Mouse (Mus musculus): ENCODE data around the gene Cnnm4. TPM values are rescaled to one million over a fixed set of nuclear protein-coding genes. Genes with fewer than 3 reads are reported as not detected.
A peak's percentile ranks its signal among the peaks of the same experiment; 100 is the strongest.

The Cnnm4 gene
- polyA plus RNA-seq, 1 experiment from 2014 or later = 9.8 TPM

- ATAC-seq (ENCODE audit: low read depth) = no peak
- Histone ChIP-seq H3K4me2 (ENCODE audit: low read depth, low read length) (no peak within 1 kb of the TSS), H3K36me3 (ENCODE audit: control insufficient read depth, insufficient read depth, low read length) (peaks cover 5% of the 10 kb centered on the region), H3K27me3 (ENCODE audit: control insufficient read depth, insufficient read depth, low read length) (no peaks in the 10 kb centered on the region), H3K9ac (replicated peaks; ENCODE audit: low read depth, low read length) (no peak within 1 kb of the TSS), H3K4me3 (ENCODE audit: low read depth, low read length) (no peak within 1 kb of the TSS), H3K27ac (ENCODE audit: low read depth, low read length) (no peak within 1 kb of the TSS), H3K4me1 (ENCODE audit: control insufficient read depth, insufficient read depth, low read length) (no peaks in the 10 kb centered on the region), H3K9me3 (ENCODE audit: control insufficient read depth, low read length) (no peaks in the 10 kb centered on the region)
- WGBS = 67% methylated on average over 9 of the region's 9 CpGs
Measured at GRCm38 (mm10) chr1:36539186-36539585, 67.8 kb downstream of the Cnnm4 start, which contains the start of gene Gm42417. Gene Gm42417, minus strand, starts transcription at chr1:36539429.

- no peak overlapping the region for H3K9ac ChIP-seq (replicated peaks; ENCODE audit: low read depth, low read length)
- no peak for ATAC-seq (ENCODE audit: low read depth)
Measured at GRCm38 (mm10) chr1:36540132-36540531, 68.7 kb downstream of the Cnnm4 start.

DNA sequence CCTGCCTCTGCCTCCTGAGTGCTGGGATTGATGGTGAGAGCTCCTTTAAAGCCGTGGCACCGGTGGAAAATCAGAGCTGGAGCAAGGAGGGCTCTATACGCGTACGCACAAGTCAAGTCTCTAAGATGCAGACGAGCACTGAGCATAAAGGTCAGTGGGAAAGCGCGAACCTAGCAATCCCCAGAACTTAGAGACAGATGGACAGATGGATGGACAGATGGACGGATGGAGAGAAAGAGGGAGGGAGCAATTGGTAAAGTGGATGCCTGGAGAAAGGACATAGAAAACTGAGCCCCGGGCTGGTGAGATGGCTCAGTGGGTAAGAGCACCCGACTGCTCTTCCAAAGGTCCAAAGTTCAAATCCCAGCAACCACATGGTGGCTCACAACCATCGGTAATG lies 69.4 kb downstream of the Cnnm4 start:
- Histone ChIP-seq H3K9ac (replicated peaks; ENCODE audit: low read depth, low read length) (no peak overlapping the region), H3K27me3 (ENCODE audit: control insufficient read depth, insufficient read depth, low read length) (no peaks in the 10 kb centered on the region), H3K27ac (ENCODE audit: low read depth, low read length) (no peak overlapping the region), H3K4me1 (ENCODE audit: control insufficient read depth, insufficient read depth, low read length) (no peaks in the 10 kb centered on the region), H3K36me3 (ENCODE audit: control insufficient read depth, insufficient read depth, low read length) (peaks cover 5% of the 10 kb centered on the region), H3K4me3 (ENCODE audit: low read depth, low read length) (no peak overlapping the region), H3K4me2 (ENCODE audit: low read depth, low read length) (no peak overlapping the region), H3K9me3 (ENCODE audit: control insufficient read depth, low read length) (no peaks in the 10 kb centered on the region)
- WGBS = 91% methylated on average over 12 of the region's 12 CpGs
- ATAC-seq (ENCODE audit: low read depth) = no peak

More at GRCm38 (mm10) chr1:36540132-36540531, 68.7 kb downstream of the Cnnm4 start:
- no peak overlapping the region for H3K4me3 ChIP-seq (ENCODE audit: low read depth, low read length)
- H3K4me1 ChIP-seq (ENCODE audit: control insufficient read depth, insufficient read depth, low read length) = no peaks in the 10 kb centered on the region
- no peak overlapping the region for H3K4me2 ChIP-seq (ENCODE audit: low read depth, low read length)
- H3K36me3 ChIP-seq (ENCODE audit: control insufficient read depth, insufficient read depth, low read length) = peaks cover 5% of the 10 kb centered on the region
- WGBS = 94% methylated on average over 11 of the region's 11 CpGs
- H3K27ac ChIP-seq (ENCODE audit: low read depth, low read length) = no peak overlapping the region
- H3K27me3 ChIP-seq (ENCODE audit: control insufficient read depth, insufficient read depth, low read length) = no peaks in the 10 kb centered on the region
- no peaks in the 10 kb centered on the region for H3K9me3 ChIP-seq (ENCODE audit: control insufficient read depth, low read length)

DNA sequence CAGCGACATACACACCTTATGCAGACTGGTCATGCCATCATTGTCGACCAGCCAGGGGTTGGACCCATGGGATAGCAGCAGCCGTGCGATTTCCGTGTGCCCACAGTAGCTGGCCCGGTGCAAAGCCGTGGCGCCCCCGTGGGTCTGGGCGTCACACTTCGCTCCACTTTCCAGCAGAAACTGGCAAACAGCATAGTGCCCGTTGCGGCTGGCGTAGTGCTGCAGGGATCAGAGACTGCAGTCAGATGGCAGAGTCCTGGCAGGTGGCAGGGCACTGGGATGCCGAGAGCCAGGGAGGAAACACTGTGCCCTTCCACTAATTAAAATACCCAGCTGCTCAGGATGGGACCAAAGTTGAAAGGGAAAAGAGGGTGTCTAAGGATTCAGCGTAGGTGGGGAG lies 70.4 kb downstream of the Cnnm4 start:
- Histone ChIP-seq H3K9me3 (ENCODE audit: control insufficient read depth, low read length) (no peaks in the 10 kb centered on the region), H3K4me2 (ENCODE audit: low read depth, low read length) (no peak overlapping the region), H3K4me3 (ENCODE audit: low read depth, low read length) (no peak overlapping the region), H3K4me1 (ENCODE audit: control insufficient read depth, insufficient read depth, low read length) (peaks cover 6% of the 10 kb centered on the region; the same call in 1 of the 2 replicates), H3K27ac (ENCODE audit: low read depth, low read length) (no peak overlapping the region), H3K27me3 (ENCODE audit: control insufficient read depth, insufficient read depth, low read length) (no peaks in the 10 kb centered on the region), H3K9ac (replicated peaks; ENCODE audit: low read depth, low read length) (no peak overlapping the region), H3K36me3 (ENCODE audit: control insufficient read depth, insufficient read depth, low read length) (peaks cover 5% of the 10 kb centered on the region)
- no peak for ATAC-seq (ENCODE audit: low read depth)
- WGBS = 88% methylated on average over 16 of the region's 16 CpGs

- WGBS = 95% methylated on average over 9 of the region's 9 CpGs
- ATAC-seq (ENCODE audit: low read depth) = no peak
- no peak overlapping the region for H3K4me3 ChIP-seq (ENCODE audit: low read depth, low read length)
Measured at GRCm38 (mm10) chr1:36542925-36543324, 71.5 kb downstream of the Cnnm4 start.

GRCm38 (mm10) chr1:36545382-36545781 lies 74.0 kb downstream of the Cnnm4 start:
- Histone ChIP-seq H3K27me3 (ENCODE audit: control insufficient read depth, insufficient read depth, low read length) (no peaks in the 10 kb centered on the region), H3K36me3 (ENCODE audit: control insufficient read depth, insufficient read depth, low read length) (peaks cover 20% of the 10 kb centered on the region), H3K9me3 (ENCODE audit: control insufficient read depth, low read length) (no peaks in the 10 kb centered on the region), H3K4me3 (ENCODE audit: low read depth, low read length) (no peak overlapping the region), H3K4me2 (ENCODE audit: low read depth, low read length) (no peak overlapping the region), H3K4me1 (ENCODE audit: control insufficient read depth, insufficient read depth, low read length) (peaks cover 27% of the 10 kb centered on the region), H3K27ac (ENCODE audit: low read depth, low read length) (no peak overlapping the region), H3K9ac (replicated peaks; ENCODE audit: low read depth, low read length) (no peak overlapping the region)
- 79% methylated on average over 2 of the region's 2 CpGs for WGBS
- ATAC-seq (ENCODE audit: low read depth) = no peak

More at GRCm38 (mm10) chr1:36542925-36543324, 71.5 kb downstream of the Cnnm4 start:
- H3K36me3 ChIP-seq (ENCODE audit: control insufficient read depth, insufficient read depth, low read length) = peaks cover 5% of the 10 kb centered on the region
- no peak overlapping the region for H3K4me2 ChIP-seq (ENCODE audit: low read depth, low read length)
- H3K9ac ChIP-seq (replicated peaks; ENCODE audit: low read depth, low read length) = no peak overlapping the region
- H3K4me1 ChIP-seq (ENCODE audit: control insufficient read depth, insufficient read depth, low read length) = peaks cover 10% of the 10 kb centered on the region
- H3K9me3 ChIP-seq (ENCODE audit: control insufficient read depth, low read length) = no peaks in the 10 kb centered on the region
- no peak overlapping the region for H3K27ac ChIP-seq (ENCODE audit: low read depth, low read length)
- no peaks in the 10 kb centered on the region for H3K27me3 ChIP-seq (ENCODE audit: control insufficient read depth, insufficient read depth, low read length)

DNA sequence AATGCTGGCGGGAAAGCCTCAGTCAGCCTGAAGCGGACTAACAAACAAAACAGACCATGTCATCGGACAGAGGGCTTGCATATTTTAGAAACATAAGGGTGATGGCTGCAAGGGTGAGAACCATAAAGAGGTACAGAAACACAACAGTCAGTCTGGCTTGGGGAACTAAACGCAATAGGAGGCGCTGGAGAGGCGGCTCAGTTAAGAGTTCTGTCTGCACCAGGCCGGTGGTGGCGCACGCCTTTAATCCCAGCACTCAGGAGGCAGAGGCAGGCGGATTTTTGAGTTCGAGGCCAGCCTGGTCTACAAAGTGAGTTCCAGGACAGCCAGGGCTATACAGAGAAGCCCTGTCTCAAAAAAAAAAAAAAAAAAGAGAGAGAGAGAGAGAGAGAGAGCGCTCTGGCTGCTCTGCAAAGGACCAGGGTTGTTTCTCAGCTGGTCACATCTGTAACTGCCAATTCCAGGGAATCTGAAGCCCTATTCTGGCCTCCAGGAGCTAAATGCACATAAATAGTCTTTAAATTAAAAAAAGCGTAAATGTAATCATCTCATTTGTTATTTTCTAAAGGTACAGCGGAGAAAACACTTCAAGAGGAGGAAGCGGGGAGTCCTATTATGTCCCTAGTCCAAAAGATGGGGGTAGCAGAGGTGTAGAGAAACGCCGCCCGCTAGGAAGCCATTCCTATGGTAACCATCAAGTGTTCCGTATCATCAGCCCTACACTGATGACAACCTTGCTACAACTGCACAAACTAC lies 74.6 kb downstream of the Cnnm4 start:
- no peak overlapping the region for H3K27ac ChIP-seq (ENCODE audit: low read depth, low read length)
- peak overlapping the region; percentile 68 for H3K4me2 ChIP-seq (ENCODE audit: low read depth, low read length)
- peaks cover 27% of the 10 kb centered on the region for H3K4me1 ChIP-seq (ENCODE audit: control insufficient read depth, insufficient read depth, low read length)
- H3K9ac ChIP-seq (replicated peaks; ENCODE audit: low read depth, low read length) = peak overlapping the region; percentile 73; the same call in 1 of the 2 replicates
- H3K36me3 ChIP-seq (ENCODE audit: control insufficient read depth, insufficient read depth, low read length) = peaks cover 26% of the 10 kb centered on the region
- peak overlapping the region; percentile 60 for H3K4me3 ChIP-seq (ENCODE audit: low read depth, low read length)
- H3K27me3 ChIP-seq (ENCODE audit: control insufficient read depth, insufficient read depth, low read length) = no peaks in the 10 kb centered on the region
- ATAC-seq (ENCODE audit: low read depth) = no peak
- WGBS = 64% methylated on average over 18 of the region's 19 CpGs
- no peaks in the 10 kb centered on the region for H3K9me3 ChIP-seq (ENCODE audit: control insufficient read depth, low read length)

- H3K27me3 ChIP-seq (ENCODE audit: control insufficient read depth, insufficient read depth, low read length) = no peaks in the 10 kb centered on the region
- H3K27ac ChIP-seq (ENCODE audit: low read depth, low read length) = peak within 1 kb of the TSS; percentile 72
- peak within 1 kb of the TSS; percentile 68 for H3K4me2 ChIP-seq (ENCODE audit: low read depth, low read length)
- ATAC-seq (ENCODE audit: low read depth) = peak; percentile 96
- H3K36me3 ChIP-seq (ENCODE audit: control insufficient read depth, insufficient read depth, low read length) = peaks cover 35% of the 10 kb centered on the region
- H3K4me3 ChIP-seq (ENCODE audit: low read depth, low read length) = peak within 1 kb of the TSS; percentile 60
- H3K9me3 ChIP-seq (ENCODE audit: control insufficient read depth, low read length) = no peaks in the 10 kb centered on the region
- WGBS = under 1% methylated on average over 43 of the region's 43 CpGs
- H3K4me1 ChIP-seq (ENCODE audit: control insufficient read depth, insufficient read depth, low read length) = peaks cover 27% of the 10 kb centered on the region
- peak within 1 kb of the TSS; percentile 73 for H3K9ac ChIP-seq (replicated peaks; ENCODE audit: low read depth, low read length)
Measured at GRCm38 (mm10) chr1:36546888-36547471, 75.6 kb downstream of the Cnnm4 start, which contains the start of gene Ankrd39. Gene Ankrd39, minus strand, starts transcription at chr1:36547445.

- WGBS = 33% methylated on average over 9 of the region's 9 CpGs
- Histone ChIP-seq H3K4me3 (ENCODE audit: low read depth, low read length) (no peak overlapping the region), H3K36me3 (ENCODE audit: control insufficient read depth, insufficient read depth, low read length) (peaks cover 43% of the 10 kb centered on the region)
Measured at GRCm38 (mm10) chr1:36547981-36548598, 76.7 kb downstream of the Cnnm4 start.

More at GRCm38 (mm10) chr1:36547981-36548598, 76.7 kb downstream of the Cnnm4 start:
- ATAC-seq (ENCODE audit: low read depth) = no peak
- Histone ChIP-seq H3K4me1 (ENCODE audit: control insufficient read depth, insufficient read depth, low read length) (peaks cover 27% of the 10 kb centered on the region), H3K4me2 (ENCODE audit: low read depth, low read length) (no peak overlapping the region), H3K27me3 (ENCODE audit: control insufficient read depth, insufficient read depth, low read length) (no peaks in the 10 kb centered on the region), H3K9me3 (ENCODE audit: control insufficient read depth, low read length) (no peaks in the 10 kb centered on the region), H3K27ac (ENCODE audit: low read depth, low read length) (peak overlapping the region; percentile 66; the same call in 1 of the 2 replicates), H3K9ac (replicated peaks; ENCODE audit: low read depth, low read length) (no peak overlapping the region)

All from neural tube, embryonic 14.5 days (tissue).